Mouse (Mus musculus): ENCODE data around the gene Gse1.

GRCm38 (mm10) chr8:120181861-120182414 lies 46.3 kb upstream of the Gse1 start:
- peak; percentile 32 for TF ChIP-seq CTCF (IDR thresholded peaks at IDR 0.05)
- TF ChIP-seq POLR2A (IDR thresholded peaks at IDR 0.05; ENCODE audit: insufficient read depth, low read depth, low read length), result no peak
- no peak for TF ChIP-seq EP300 (IDR thresholded peaks at IDR 0.05; ENCODE audit: insufficient read depth, low read depth, low read length)

Data from heart, adult 2 months (tissue).